Mouse (Mus musculus) hindbrain, postnatal 0 days (tissue): ENCODE results near the gene Ap3b1. TPM values are rescaled to one million over a fixed set of nuclear protein-coding genes. Genes with fewer than 3 reads are reported as not detected.

Experiments used
- ATAC-seq: fragments of 200-750 bp; cut with Nextera tagmentation; 2 replicates; pipeline ENCODE4 v1.8.0; 2017; ENCODE audit warnings: mild to moderate bottlenecking, moderate TSS enrichment, moderate library complexity
- DNase-seq: peaks from one replicate; pipeline ENCODE4 v3.0.0-alpha.2; 2015; ENCODE audit warnings: low spot score
- H3K27ac ChIP-seq: fragments of 300-500 bp; sonication (generic); 2 replicates; pipeline ENCODE4 v1.5.1; 2014; ENCODE audit warnings: mild to moderate bottlenecking
- H3K27me3 ChIP-seq: fragments of 300-500 bp; sonication (generic); 2 replicates; pipeline ENCODE4 v1.6.1; 2014; ENCODE audit warnings: low read length, mixed read lengths; ENCODE audit not compliant: insufficient read depth
- H3K36me3 ChIP-seq: fragments of 300-500 bp; sonication (generic); 2 replicates; pipeline ENCODE4 v1.6.1; 2014; ENCODE audit warnings: low read length, mixed read lengths; ENCODE audit not compliant: insufficient read depth
- H3K4me1 ChIP-seq: fragments of 300-500 bp; sonication (generic); 2 replicates; pipeline ENCODE4 v1.6.1; 2014; ENCODE audit warnings: antibody characterized with exemption, low read length, mixed read lengths; ENCODE audit not compliant: insufficient read depth
- H3K4me2 ChIP-seq: fragments of 300-500 bp; sonication (generic); 2 replicates; pipeline ENCODE4 v1.6.1; 2014; ENCODE audit warnings: low read depth, mild to moderate bottlenecking, low read length, moderate library complexity, mixed read lengths
- H3K4me3 ChIP-seq: fragments of 300-500 bp; sonication (generic); 2 replicates; pipeline ENCODE4 v1.5.1; 2014; ENCODE audit warnings: low read length
- H3K9ac ChIP-seq: fragments of 300-500 bp; sonication (generic); replicated peaks from 2 replicates; pipeline ENCODE4 v1.6.1; 2014; ENCODE audit warnings: mild to moderate bottlenecking, low read length, moderate library complexity, mixed read lengths
- H3K9me3 ChIP-seq: fragments of 300-500 bp; sonication (generic); 2 replicates; pipeline ENCODE4 v1.6.1; 2016; ENCODE audit warnings: low read length, mixed read lengths
- CTCF ChIP-seq: IDR thresholded peaks from 2 replicates; pipeline ENCODE4 v1.5.1; 2016; ENCODE audit warnings: antibody characterized with exemption, control low read depth, low read depth
- WGBS: fragments of 180-500 bp; shearing (Covaris S2); extraction: QIAGEN DNeasy Blood & Tissue Kit; methylation state at CpG from one replicate; pipeline ENCODE4 v1.1.7; 2014; 5-methylcytosine and 5-hydroxymethylcytosine counted together
- polyA plus RNA-seq: library from polyadenylated mRNA; unstranded; fragments of >200 nt; fragmentation: Nextera tagmentation; extraction: Ambion mirVana; gene quantifications from 2 replicates; pipeline ENCODE4 v1.2.1, GENCODE M21; 2015
- total RNA-seq: library from RNA; depleted of rRNA; stranded (reverse); fragments of >200 nt; gene quantifications from 2 replicates; pipeline ENCODE4 v1.2.3, GENCODE M21; 2014

Ap3b1 gene
- total and polyA plus RNA-seq, 2 experiments from 2014 or later, result 16.9 to 23.4 TPM

- Histone ChIP-seq H3K9me3 (no peaks in the 10 kb centered on the region), H3K4me3 (no peak overlapping the region), H3K36me3 (no peaks in the 10 kb centered on the region; the same call in 1 of the 2 replicates), H3K27ac (no peak overlapping the region), H3K4me1 (no peaks in the 10 kb centered on the region), H3K4me2 (no peak overlapping the region), H3K9ac (no peak overlapping the region), H3K27me3 (no peaks in the 10 kb centered on the region)
- 88% methylated on average over 7 of the region's 7 CpGs for WGBS
- no peak for TF ChIP-seq CTCF
- DNase-seq (no peak), ATAC-seq (no peak)
Observed at GRCm38 (mm10) chr13:94524669-94525238, 166.0 kb downstream of the Ap3b1 start.

- no peak for DNase-seq
- no peak overlapping the region for H3K9ac ChIP-seq
- WGBS, result 97% methylated on average over 5 of the region's 5 CpGs
Observed at GRCm38 (mm10) chr13:94529138-94529537, 170.4 kb downstream of the Ap3b1 start.

GRCm38 (mm10) chr13:94533516-94533915, 174.8 kb downstream of the Ap3b1 start:
- H3K4me1 ChIP-seq, result no peaks in the 10 kb centered on the region
- no peaks in the 10 kb centered on the region for H3K9me3 ChIP-seq
- no peak overlapping the region for H3K4me3 ChIP-seq
- no peaks in the 10 kb centered on the region for H3K27me3 ChIP-seq
- DNase-seq (no peak), ATAC-seq (no peak)
- no peak for TF ChIP-seq CTCF
- H3K27ac ChIP-seq, result no peak overlapping the region
- WGBS, result 95% methylated on average over 8 of the region's 8 CpGs
- H3K36me3 ChIP-seq, result no peaks in the 10 kb centered on the region
- H3K9ac ChIP-seq, result no peak overlapping the region
- no peak overlapping the region for H3K4me2 ChIP-seq

More at GRCm38 (mm10) chr13:94529138-94529537, 170.4 kb downstream of the Ap3b1 start:
- H3K9me3 ChIP-seq, result no peaks in the 10 kb centered on the region
- no peak overlapping the region for H3K27ac ChIP-seq
- no peaks in the 10 kb centered on the region for H3K4me1 ChIP-seq
- TF ChIP-seq CTCF, result no peak
- H3K27me3 ChIP-seq, result no peaks in the 10 kb centered on the region
- H3K4me3 ChIP-seq, result no peak overlapping the region
- no peak for ATAC-seq
- H3K36me3 ChIP-seq, result no peaks in the 10 kb centered on the region; the same call in 1 of the 2 replicates
- no peak overlapping the region for H3K4me2 ChIP-seq

- Histone ChIP-seq H3K9me3 (no peaks in the 10 kb centered on the region), H3K27me3 (no peaks in the 10 kb centered on the region), H3K4me2 (no peak overlapping the region), H3K4me3 (no peak overlapping the region), H3K4me1 (no peaks in the 10 kb centered on the region), H3K27ac (no peak overlapping the region), H3K36me3 (no peaks in the 10 kb centered on the region), H3K9ac (no peak overlapping the region)
- ATAC-seq (no peak), DNase-seq (no peak)
- no peak for TF ChIP-seq CTCF
- 91% methylated on average over 4 of the region's 4 CpGs for WGBS
Observed at GRCm38 (mm10) chr13:94537336-94537735, 178.6 kb downstream of the Ap3b1 start.

- H3K27me3 ChIP-seq, result no peaks in the 10 kb centered on the region
- WGBS, result 59% methylated on average over 10 of the region's 10 CpGs
- no peak overlapping the region for H3K4me2 ChIP-seq
- TF ChIP-seq CTCF, result no peak
- DNase-seq (peak; percentile 23), ATAC-seq (peak; percentile 49; the same call in 1 of the 2 replicates)
- no peaks in the 10 kb centered on the region for H3K4me1 ChIP-seq
- no peak overlapping the region for H3K9ac ChIP-seq
- no peaks in the 10 kb centered on the region for H3K9me3 ChIP-seq
- no peak overlapping the region for H3K4me3 ChIP-seq
- H3K27ac ChIP-seq, result no peak overlapping the region
- H3K36me3 ChIP-seq, result no peaks in the 10 kb centered on the region
Observed at GRCm38 (mm10) chr13:94539851-94540646, 181.3 kb downstream of the Ap3b1 start.

GRCm38 (mm10) chr13:94542061-94542460, 183.3 kb downstream of the Ap3b1 start:
- DNase-seq, result no peak
- no peaks in the 10 kb centered on the region for H3K27me3 ChIP-seq
- no peak overlapping the region for H3K27ac ChIP-seq
- H3K4me3 ChIP-seq, result no peak overlapping the region
- H3K4me2 ChIP-seq, result no peak overlapping the region
- WGBS, result 93% methylated on average over 7 of the region's 7 CpGs
- H3K9me3 ChIP-seq, result no peaks in the 10 kb centered on the region
- no peaks in the 10 kb centered on the region for H3K36me3 ChIP-seq
- H3K9ac ChIP-seq, result no peak overlapping the region
- no peak for ATAC-seq
- no peaks in the 10 kb centered on the region; the same call in 1 of the 2 replicates for H3K4me1 ChIP-seq
- no peak for TF ChIP-seq CTCF

GRCm38 (mm10) chr13:94544211-94544610, 185.5 kb downstream of the Ap3b1 start:
- H3K4me1 ChIP-seq, result no peaks in the 10 kb centered on the region; the same call in 1 of the 2 replicates
- H3K27me3 ChIP-seq, result no peaks in the 10 kb centered on the region
- ATAC-seq (no peak), DNase-seq (peak; percentile 9)
- no peaks in the 10 kb centered on the region for H3K36me3 ChIP-seq
- whole genome bisulfite sequencing, result 50% methylated on average over 12 of the region's 12 CpGs
- H3K4me2 ChIP-seq, result no peak overlapping the region
- H3K4me3 ChIP-seq, result no peak overlapping the region
- TF ChIP-seq CTCF, result no peak
- H3K9me3 ChIP-seq, result no peaks in the 10 kb centered on the region
- H3K27ac ChIP-seq, result no peak overlapping the region
- H3K9ac ChIP-seq, result no peak overlapping the region
